Mouse (Mus musculus) CD4-positive, CD25-positive, alpha-beta regulatory T cell, adult 2 months (primary cell): ENCODE measurements around the gene Psen1.

ENCODE experiments used
- DNase-seq: peaks from one replicate; pipeline ENCODE4 v3.0.0-alpha.2; 2012; ENCODE audit warnings: low read depth, low spot score

The Psen1 gene

GRCm38 (mm10) chr12:83776766-83777165 lies 88.8 kb downstream of the Psen1 start:
- no peak for DNase-seq

GRCm38 (mm10) chr12:83780181-83780580 lies 92.2 kb downstream of the Psen1 start:
- no peak for DNase-seq

GRCm38 (mm10) chr12:83781204-83781603 lies 93.3 kb downstream of the Psen1 start:
- no peak for DNase-seq

GRCm38 (mm10) chr12:83781640-83782278 lies 93.8 kb downstream of the Psen1 start:
- no peak for DNase-seq

- no peak for DNase-seq
Observed at GRCm38 (mm10) chr12:83782669-83783068, 94.7 kb downstream of the Psen1 start.
